Mouse (Mus musculus): ENCODE data around the gene Ptpro. TPM values are rescaled to one million over a fixed set of nuclear protein-coding genes. Genes with fewer than 3 reads are reported as not detected.

Gene Ptpro
- total RNA-seq, 1 experiment from 2014 or later, result 0.96 TPM

DNA sequence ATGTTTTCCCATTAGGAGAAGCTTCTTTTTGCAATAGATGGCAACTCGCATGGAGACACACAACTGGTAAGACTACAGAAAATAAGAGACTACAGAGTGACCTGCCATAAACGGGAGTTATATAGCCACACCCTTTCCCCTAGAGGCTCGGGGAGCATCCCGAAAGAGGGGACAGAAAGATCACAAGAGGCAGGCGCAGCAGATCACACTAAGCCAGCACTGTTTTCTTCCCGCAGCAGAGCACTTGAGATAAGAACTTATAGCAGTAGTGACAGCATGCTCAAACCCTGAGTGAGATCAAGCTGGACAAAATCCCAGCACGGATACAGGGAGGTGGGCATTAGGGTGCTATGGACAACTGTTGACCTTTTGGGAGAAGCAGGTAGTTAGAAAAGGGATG, 203.9 kb downstream of the Ptpro start:
- no peak for DNase-seq

- DNase-seq, result no peak
Observed at GRCm38 (mm10) chr6:137457210-137457609, 205.1 kb downstream of the Ptpro start.

DNA sequence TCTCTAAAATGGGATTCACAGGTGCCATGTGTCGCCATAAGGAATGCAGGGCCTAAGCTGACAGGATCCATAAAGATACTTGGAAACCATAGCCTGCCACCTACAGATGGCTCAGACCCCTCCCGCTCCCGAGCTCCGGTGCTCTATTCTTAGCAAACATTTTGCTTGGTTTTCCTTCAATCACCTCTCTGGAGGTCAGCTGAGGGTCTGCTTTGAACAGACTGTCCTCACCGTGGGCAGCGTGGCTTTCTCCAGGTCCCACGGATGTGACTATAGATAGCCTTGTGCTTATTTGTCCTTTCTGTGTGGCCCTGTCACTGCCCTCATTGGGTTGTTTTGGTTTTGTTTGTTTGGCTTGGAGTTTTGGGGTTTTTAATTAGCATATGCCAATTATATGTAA, 206.0 kb downstream of the Ptpro start:
- DNase-seq, result no peak

DNA sequence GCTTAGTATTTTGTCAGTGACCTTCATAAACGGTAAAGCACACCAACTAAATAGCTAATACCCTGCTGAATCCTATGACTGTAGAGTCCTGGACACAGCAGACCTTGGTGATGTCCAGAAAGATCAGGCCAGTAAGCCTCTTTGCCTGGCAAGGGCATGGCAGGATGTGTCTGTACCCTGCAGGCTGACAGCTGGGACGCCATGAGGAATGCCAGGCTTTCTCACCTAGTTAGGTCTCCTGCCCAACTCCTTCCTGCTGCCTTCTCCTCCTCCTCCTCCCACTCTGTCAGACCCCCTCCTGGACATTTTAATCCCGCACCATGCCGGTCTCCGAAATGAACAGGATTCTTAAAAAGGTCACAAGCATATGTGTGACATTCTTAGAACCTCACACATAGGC, 211.7 kb downstream of the Ptpro start:
- DNase-seq, result no peak

- DNase-seq, result peak; percentile 79
Observed at GRCm38 (mm10) chr6:137465253-137465652, 213.1 kb downstream of the Ptpro start.

- DNase-seq, result no peak
Observed at GRCm38 (mm10) chr6:137466256-137466655, 214.1 kb downstream of the Ptpro start.

DNA sequence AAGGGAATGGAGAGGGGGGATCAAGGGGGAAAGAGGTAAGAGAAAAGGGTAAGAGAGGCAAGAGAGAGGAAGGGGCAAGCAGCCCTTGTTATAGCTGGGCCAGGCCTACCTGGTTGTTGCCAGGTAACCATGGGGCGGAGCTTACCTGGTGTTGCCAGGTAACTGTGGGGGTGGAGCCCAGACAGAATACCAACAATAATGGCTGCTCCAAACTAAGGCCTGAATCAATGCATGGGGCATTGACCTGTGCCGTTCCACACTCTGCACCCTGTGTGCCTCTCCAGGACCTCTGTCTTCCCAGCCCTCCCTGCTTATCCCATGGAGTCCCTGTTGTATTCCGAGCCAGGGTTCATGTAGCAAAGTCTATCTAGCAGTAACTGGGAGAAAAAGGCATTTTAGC, 215.6 kb downstream of the Ptpro start:
- DNase-seq, result no peak

DNA sequence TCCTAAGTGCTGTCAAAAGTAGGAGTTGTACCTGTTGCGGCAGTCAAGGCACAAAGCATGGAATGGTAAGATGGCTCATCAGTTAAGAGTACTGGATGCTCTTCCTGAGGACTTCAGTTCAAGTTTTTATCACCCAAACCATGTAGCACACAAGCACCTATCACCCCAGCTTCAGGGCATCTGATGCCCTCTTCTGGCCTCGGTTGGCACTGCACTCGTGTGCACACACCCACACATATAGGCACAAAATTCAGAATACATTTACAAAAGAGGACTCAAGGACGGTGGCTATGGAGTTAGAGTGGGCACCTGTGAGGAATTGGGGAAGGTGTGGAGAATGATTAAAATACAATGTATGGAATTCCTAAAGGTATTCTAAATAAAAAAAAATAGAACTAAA, 217.4 kb downstream of the Ptpro start:
- no peak for DNase-seq

- peak; percentile 89 for DNase-seq
Observed at GRCm38 (mm10) chr6:137470901-137471598, 218.9 kb downstream of the Ptpro start.

DNA sequence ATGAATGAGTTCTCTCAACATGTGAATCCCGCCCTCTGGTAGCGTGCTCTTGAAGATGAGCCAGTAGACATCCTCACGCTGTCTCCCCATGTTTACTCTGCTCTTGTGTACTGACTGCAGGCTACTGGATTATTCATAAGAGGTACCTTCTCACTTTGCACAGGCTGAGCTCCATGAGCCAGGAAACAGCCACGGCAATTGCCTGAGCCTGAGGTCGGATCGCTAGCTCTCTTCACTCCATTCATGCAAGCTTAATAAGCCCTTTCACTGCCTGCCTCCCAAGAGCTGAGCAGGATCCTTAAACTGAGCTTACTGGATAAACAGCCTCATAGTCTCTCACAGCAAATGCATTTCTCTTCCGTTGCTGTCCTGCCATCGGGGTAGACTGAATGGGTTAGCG, 220.0 kb downstream of the Ptpro start:
- no peak for DNase-seq

DNA sequence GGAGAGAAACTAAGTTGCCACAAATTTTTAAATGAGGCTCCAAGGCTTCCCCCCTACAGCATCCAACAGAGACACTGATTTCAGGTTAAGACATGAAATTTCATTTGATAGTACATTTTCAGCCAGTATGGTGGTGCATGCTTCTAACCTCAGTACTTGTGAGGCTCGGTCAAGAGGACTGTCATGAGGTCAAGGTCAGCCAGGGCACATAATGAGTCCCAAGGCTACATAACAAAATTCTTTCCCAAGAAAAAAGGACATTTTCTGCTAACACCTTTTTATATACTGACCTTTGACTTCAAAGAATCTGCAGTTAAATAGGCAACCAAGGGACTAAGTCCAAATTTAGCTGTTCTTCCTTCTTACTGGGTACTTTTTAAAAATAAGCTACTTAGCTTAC, 221.3 kb downstream of the Ptpro start:
- no peak for DNase-seq

- DNase-seq, result peak; percentile 16
Observed at GRCm38 (mm10) chr6:137475695-137476094, 223.6 kb downstream of the Ptpro start.

- no peak for DNase-seq
Observed at GRCm38 (mm10) chr6:137482891-137483290, 230.8 kb downstream of the Ptpro start.

- DNase-seq, result no peak
Observed at GRCm38 (mm10) chr6:137487443-137487842, 235.3 kb downstream of the Ptpro start.

GRCm38 (mm10) chr6:137490115-137490514, 238.0 kb downstream of the Ptpro start:
- no peak for DNase-seq

- no peak for DNase-seq
Observed at GRCm38 (mm10) chr6:137491659-137492058, 239.5 kb downstream of the Ptpro start.

- no peak for DNase-seq
Observed at GRCm38 (mm10) chr6:137492582-137492981, 240.5 kb downstream of the Ptpro start.

GRCm38 (mm10) chr6:137493211-137494135, 241.4 kb downstream of the Ptpro start:
- DNase-seq, result no peak

DNA sequence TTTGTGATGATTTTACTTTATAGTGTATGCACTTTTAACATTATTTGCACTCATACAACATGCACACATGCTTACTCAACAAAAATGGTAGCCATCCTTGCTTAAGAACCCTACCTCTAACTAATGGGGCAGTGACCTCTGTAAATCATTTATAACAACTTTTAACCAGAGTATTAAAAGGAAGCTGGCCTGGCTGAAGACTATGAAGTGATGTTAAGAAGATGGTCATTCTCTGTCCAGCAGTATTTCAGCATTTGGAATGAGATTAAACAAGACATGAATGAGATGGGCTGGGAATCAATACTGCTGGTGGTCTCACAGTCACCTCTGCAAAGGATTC, 242.0 kb downstream of the Ptpro start:
- DNase-seq, result no peak

- no peak for DNase-seq
Observed at GRCm38 (mm10) chr6:137494801-137495200, 242.7 kb downstream of the Ptpro start.

DNA sequence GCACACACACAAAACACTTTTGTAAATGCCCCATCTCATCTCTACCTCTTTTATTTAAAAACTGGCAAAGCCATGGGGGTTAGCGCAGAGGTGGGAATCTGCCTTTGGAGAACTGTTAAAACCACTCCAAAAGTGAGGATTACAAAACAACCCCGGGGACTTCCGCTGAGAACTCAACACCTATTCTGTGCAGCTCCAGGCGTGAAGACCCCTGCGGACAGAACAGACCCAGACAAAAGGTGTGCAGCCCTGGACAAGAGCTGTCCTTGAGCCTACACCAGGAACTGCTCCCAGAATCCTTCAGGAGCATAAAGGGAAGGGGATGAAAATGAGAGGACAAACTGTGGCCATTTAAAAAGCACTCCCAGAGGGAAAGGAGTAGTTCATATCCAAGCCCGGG, 243.1 kb downstream of the Ptpro start:
- no peak for DNase-seq

DNA sequence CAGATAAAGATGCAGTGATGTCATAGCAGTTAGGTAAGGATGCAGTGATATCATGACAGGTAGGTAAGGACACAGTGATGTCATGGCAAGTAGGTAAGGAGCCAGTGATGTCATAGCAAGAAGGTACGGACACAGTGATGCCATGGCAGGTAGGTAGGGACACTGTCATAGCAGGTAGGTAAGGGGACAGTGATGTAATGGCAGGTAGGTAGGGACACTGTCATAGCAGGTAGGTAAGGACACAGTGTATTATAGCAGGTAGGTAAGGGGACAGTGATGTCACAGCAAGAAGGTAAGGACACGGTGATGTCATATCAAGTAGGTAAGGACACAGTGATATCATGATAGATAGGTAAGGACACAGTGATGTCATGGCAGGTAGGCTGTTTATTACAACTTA, 244.4 kb downstream of the Ptpro start:
- no peak for DNase-seq

DNA sequence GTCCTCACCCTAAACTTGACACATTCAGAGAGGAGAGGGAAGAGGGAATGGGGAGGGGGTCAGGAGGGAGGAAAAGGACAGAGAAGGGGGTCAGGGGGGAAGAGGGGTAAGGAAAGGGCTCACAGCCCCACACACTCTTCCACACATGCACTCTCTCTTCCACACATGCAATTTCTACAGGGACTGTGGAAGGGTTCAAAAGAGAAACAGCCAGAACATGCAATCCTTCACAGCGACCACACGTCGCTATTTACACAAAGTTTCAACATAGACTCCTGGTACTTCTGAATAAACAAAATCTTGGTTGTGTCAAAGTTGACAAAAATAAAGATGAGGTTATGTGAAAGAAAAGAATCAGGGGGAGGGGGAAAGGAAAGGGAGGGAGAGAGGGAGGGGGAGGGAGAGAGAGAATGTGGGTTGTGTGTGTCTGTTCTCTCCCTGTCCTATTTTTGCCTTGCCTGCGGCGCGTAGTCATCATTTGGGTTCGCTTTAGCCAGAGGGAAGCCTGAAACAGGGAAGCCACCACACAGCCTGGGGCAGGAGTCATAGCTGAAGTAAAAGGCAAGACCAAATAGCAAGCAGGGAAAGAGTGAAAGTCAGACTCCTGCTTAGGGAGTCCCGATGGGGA, 245.2 kb downstream of the Ptpro start:
- no peak for DNase-seq

All from adrenal gland, postnatal 14 days (tissue).